Mouse (Mus musculus): ENCODE data around the gene Zfp541.

Gene Zfp541

DNA sequence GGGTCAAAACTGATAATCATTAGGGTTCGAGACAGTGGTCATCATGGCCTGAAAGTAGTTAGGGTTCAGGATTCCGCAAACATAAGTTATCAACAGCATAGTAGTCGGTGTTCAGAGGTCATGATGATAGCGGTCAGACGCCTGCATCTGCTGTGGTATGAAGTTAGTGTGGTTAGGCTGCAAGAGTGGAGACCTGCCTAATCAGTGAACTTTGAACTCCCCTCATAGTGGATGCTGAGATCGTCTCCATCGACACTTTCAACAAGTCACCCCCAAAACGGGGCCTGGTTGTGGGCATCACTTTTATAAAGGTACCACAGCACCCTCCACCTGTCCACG is 58.6 kb downstream of the Zfp541 start:
- no peak for DNase-seq (ENCODE audit: low read depth, low spot score)

DNA sequence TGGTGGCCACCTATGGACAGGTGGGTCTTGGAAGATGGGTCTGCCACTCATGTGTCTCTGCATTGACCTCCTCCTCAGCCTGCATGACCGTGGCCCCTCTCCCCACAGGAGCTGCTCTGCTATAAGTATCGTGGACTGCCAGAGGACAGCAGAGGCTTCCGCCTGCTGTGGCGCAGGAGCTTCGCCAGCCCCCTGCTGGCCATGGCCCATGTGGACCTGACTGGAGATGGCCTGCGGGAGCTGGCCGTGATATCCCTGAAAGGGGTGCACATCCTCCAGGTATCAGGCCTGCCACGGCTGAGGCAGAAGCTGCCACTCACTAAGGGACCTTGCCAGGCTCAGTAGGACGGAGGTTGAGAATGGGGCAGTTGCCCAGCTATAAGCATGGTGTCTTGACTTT is 64.2 kb downstream of the Zfp541 start:
- DNase-seq (ENCODE audit: low read depth, low spot score), result no peak

DNA sequence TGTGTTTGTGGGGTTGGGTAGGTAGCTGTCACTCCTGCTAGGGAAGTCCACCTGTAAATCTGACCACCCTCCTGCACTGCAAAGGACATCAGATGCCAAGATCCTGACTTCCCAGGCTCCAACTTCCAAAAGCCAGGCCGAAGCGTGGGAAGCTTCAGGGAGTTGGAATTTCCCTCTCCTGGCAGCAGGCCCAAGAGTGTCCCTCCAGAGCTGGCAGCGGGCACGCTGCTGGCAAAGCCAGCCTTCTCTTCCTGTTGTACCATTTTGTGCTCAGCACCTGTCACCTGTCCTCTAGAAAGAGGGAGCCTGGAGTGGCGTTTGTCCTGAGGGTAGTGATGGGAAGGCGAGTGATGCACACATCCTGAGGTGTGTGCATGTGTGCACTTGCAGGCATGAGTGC is 66.7 kb downstream of the Zfp541 start:
- DNase-seq (ENCODE audit: low read depth, low spot score), result no peak

DNA sequence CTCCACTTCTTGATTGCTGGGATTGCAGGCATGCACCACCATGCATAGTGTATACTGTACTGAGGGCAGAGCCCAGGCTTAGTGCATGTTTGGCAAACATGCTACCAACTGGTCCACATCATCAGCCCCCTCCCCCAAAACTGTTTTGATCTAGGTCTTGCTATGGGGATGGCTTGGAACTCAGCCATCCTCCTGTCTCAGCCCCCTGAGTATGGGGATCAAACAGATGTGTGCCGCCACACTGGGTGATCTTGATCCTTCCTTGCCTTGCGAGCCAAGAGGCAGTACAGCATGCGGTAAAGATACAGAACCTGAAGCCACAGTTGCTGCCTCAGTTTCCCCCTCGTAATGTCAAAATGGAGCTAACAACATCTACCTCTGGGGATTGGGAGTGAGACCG is 67.3 kb downstream of the Zfp541 start:
- no peak for DNase-seq (ENCODE audit: low read depth, low spot score)

DNA sequence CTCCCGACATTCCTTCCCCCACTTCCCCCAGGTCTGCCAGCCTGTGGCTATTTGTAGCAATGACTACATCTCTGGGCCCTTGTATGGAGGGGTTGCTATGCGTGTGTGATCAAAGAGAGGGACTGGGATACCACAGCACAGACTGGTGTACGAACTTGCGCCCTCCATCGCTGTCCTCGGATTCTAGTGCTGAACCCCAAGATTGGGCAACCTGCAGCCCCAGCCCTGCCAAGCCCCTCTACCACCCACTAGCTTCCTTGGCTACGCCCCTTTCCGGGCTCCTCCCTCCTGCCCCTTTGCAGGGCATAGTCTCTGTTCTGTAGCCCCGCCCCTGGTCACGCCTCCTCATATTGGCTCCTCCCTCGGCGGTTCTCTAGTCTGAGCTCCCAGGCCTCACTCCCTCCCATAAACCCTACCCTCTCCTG is 67.8 kb downstream of the Zfp541 start, which contains the start of gene Slc8a2:
Slc8a2 (plus strand) TSS at position 406 of the 425 bp plus-strand sequence.
- peak; percentile 87 for DNase-seq (ENCODE audit: low read depth, low spot score)

DNA sequence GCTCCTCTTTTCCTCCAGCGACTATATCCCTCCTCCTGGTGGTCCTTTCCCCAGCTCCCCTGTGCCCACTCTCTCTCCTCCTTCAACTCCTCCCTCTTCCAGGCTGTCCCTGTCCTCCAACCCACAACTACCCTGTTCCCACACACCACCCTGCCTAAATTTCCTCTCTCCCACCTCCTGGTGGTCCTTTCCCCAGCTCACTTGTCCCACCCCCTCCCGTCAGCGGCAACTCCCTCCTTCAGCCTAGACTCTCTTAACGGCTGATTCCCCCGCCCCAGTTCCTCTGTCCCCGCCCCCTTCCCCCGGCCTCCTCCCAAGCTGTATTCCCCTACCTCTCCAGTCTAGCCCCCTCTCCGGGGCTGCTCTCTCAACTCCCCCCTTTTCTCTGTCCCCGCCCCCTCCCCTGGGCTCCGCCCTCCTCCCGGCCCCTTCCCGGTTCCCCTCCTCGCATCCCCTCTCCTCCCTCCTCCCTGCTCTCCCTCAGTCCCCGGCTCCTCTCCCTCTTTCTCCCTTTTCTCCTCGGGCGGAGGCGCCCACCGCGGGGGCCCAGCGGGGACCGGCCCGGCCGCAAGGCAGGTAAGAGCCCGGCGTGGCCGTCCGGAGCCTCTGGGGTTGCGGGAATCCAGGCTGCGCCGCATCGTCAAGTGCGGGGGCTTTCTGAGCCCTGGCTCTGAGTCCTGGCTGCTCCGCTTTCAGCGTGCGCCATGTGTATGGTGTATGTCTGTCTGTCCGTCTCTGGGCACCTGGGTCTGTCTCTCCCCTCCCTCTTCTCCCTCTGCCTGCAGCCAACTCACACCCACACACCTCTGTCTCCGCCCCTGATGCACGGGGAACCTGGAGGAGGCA is 68.5 kb downstream of the Zfp541 start:
- peak; percentile 88 for DNase-seq (ENCODE audit: low read depth, low spot score)

DNA sequence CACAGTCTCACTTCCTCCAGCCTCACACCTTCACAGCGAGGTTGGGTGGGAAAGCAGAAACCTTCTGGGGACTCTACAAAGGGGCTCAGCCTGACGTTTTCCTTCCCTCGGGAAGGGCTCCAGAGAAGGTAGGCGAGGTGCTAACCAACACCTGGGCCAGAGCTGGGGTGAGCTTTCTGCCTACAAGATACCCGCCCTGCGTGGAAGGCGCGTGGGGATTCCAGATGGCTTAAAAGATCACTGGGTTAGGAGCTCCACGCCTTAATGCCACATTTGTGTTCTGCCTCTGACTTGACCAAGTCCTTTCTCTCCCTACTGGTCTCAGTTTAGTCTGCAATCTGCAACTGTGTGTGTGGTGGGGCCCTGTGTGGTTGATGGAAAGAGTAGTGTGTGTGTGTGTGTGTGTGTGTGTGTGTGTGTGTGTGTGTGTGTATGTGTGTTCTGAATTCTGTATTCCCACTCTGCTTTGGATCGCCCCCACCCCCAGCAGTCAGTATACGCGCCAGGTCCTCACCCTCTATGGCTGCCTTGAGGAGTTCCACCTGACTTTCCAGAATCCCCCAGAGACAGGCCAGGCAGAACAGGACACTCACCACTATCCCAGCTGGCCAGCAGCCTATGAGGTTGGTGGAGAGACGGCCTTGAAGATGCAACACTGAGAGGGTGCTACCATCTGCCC is 69.5 kb downstream of the Zfp541 start:
- DNase-seq (ENCODE audit: low read depth, low spot score), result no peak

DNA sequence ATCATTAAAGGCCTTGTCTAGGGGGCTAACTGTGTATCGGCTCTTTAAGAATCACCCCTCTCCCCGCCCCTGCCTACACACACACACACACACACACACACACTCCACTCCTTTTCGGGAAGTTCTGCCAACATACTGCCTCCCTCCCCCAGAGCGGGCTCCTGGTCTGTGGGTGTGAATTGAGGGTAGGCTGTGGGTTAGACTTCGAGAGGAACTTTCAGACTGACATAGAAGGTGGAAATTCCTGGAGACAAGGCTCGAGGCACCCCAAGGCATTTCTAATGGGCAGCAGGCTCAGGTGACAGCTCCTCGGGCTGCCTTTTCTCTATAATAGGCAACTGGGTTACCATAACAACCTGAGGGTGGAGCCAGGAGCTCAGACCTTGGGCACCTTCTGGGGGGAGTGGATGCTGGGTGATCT is 70.6 kb downstream of the Zfp541 start:
- DNase-seq (ENCODE audit: low read depth, low spot score), result no peak

DNA sequence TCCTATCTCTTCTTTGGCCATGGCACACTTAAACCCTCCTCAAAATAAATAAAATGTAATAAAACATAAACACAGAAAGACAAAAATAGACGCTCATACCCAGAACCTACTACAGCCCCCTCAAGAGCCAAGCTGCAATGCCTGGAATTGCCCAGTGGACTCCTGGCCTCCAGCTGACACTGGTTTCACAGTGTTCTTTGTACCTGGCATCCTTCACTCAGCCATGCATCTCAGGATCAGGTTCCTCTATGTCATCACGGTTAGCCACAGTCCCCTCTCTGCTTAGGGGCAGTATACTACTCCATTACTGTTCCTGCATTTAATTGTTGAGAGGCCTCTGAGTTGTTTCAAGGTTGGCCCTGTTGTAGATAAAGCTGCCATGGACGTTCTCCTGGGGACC is 71.3 kb downstream of the Zfp541 start:
- DNase-seq (ENCODE audit: low read depth, low spot score), result no peak

DNA sequence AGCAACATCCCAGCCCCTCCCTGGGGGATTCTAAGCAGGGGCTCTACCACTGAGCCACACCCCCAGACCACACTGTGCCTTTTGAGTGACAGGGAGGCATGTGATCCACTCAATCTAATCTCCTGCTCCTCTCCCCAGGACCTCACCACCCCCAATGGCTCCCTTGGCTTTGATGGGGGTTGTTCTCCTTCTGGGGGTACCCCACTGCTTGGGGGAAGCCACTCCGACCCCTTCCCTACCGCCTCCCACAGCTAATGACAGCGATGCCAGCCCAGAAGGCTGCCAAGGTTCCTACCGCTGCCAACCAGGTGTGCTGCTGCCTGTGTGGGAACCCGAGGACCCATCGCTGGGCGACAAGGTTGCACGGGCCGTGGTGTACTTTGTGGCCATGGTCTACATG is 72.1 kb downstream of the Zfp541 start:
- no peak for DNase-seq (ENCODE audit: low read depth, low spot score)

DNA sequence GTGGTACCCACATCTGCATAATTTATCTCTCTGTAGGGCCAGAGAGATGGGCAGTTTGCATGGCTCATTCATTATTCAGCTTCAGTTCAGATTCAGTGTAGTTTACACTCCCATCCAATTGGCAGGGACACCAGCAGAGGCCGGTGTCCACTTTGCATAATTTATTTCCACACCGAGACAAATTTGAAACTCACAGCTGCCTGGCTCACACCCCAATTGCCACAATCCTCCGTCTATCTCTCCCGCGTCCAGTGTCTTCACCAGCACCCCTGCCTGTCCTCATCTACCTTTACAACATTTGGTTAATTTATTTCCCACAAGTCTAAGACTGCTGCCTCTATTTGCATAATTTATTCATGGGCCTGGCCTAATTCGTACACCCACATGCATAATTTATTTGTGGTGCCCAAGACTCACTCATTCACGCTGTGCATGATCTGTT is 73.4 kb downstream of the Zfp541 start:
- peak; percentile 49 for DNase-seq (ENCODE audit: low read depth, low spot score)
